Mouse (Mus musculus) lung, embryonic 14.5 days (tissue): ENCODE results near the gene Pdxk. TPM values are rescaled to one million over a fixed set of nuclear protein-coding genes. Genes with fewer than 3 reads are reported as not detected.
A peak's percentile ranks its signal among the peaks of the same experiment; 100 is the strongest.

ENCODE experiments used
- ATAC-seq: fragments of 200-750 bp; cut with Nextera tagmentation; 2 replicates; pipeline ENCODE4 v1.8.0; 2017; ENCODE audit warnings: mild to moderate bottlenecking, moderate TSS enrichment, moderate library complexity; ENCODE audit not compliant: insufficient read depth
- DNase-seq: peaks from one replicate; pipeline ENCODE4 v3.0.0-alpha.2; 2015
- H3K27ac ChIP-seq: fragments of 300-500 bp; sonication (generic); 2 replicates; pipeline ENCODE4 v1.5.1; 2014; ENCODE audit warnings: low read depth, mild to moderate bottlenecking, moderate library complexity
- H3K27me3 ChIP-seq: fragments of 300-500 bp; sonication (generic); 2 replicates; pipeline ENCODE4 v1.6.1; 2014; ENCODE audit warnings: low read length, control low read depth; ENCODE audit not compliant: insufficient read depth
- H3K36me3 ChIP-seq: fragments of 300-500 bp; sonication (generic); 2 replicates; pipeline ENCODE4 v1.6.1; 2014; ENCODE audit warnings: control low read depth; ENCODE audit not compliant: insufficient read depth
- H3K4me1 ChIP-seq: fragments of 300-500 bp; sonication (generic); 2 replicates; pipeline ENCODE4 v1.6.1; 2014; ENCODE audit warnings: antibody characterized with exemption, control low read depth; ENCODE audit not compliant: insufficient read depth
- H3K4me2 ChIP-seq: fragments of 300-500 bp; sonication (generic); 2 replicates; pipeline ENCODE4 v1.6.1; 2014; ENCODE audit warnings: mild to moderate bottlenecking
- H3K4me3 ChIP-seq: fragments of 300-500 bp; sonication (generic); 2 replicates; pipeline ENCODE4 v1.5.1; 2014; ENCODE audit warnings: low read depth, low read length
- H3K9ac ChIP-seq: fragments of 300-500 bp; sonication (generic); 2 replicates; pipeline ENCODE4 v1.6.1; 2014
- H3K9me3 ChIP-seq: fragments of 300-500 bp; sonication (generic); 2 replicates; pipeline ENCODE4 v1.6.1; 2016; ENCODE audit warnings: low read depth, low read length, control low read depth
- CTCF ChIP-seq: IDR thresholded peaks from 2 replicates; pipeline ENCODE4 v1.5.1; 2016; ENCODE audit warnings: antibody characterized with exemption, low read depth
- WGBS: fragments of 180-500 bp; shearing (Covaris S2); extraction: QIAGEN DNeasy Blood & Tissue Kit; methylation state at CpG from one replicate; pipeline ENCODE4 v1.1.7; 2014; 5-methylcytosine and 5-hydroxymethylcytosine counted together
- polyA plus RNA-seq: library from polyadenylated mRNA; unstranded; fragments of >200 nt; fragmentation: Nextera tagmentation; extraction: Ambion mirVana; gene quantifications from 2 replicates; pipeline ENCODE4 v1.2.1, GENCODE M21; 2014

Gene Pdxk
- polyA plus RNA-seq, 1 experiment from 2014 or later = 6.9 TPM

DNA sequence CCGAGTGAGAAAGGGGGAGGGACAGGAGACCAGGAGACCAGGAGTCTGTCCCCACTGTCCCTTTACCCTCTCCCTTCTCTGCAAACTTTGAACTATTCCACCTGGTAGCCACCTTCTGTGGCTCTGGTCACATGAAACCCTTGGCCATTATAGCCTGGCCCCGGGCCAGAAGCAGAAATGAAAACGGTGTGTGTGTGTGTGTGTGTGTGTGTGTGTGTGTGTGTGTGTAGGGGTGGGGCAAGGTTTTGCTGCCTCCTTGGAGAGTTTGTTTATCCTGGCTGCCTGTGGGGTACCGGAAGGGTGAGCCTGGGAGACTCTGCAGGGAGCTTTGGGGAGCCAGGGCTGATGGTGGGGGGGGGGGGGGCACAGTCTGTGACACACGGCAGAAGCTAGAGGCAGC is 4.3 kb downstream of the Pdxk start:
- Histone ChIP-seq H3K27me3 (no peaks in the 10 kb centered on the region), H3K9me3 (no peaks in the 10 kb centered on the region), H3K9ac (no peak overlapping the region), H3K4me2 (no peak overlapping the region), H3K4me1 (peaks cover 14% of the 10 kb centered on the region), H3K36me3 (no peaks in the 10 kb centered on the region), H3K4me3 (no peak overlapping the region), H3K27ac (no peak overlapping the region)
- ATAC-seq (no peak), DNase-seq (no peak)
- WGBS = 18% methylated on average over 5 of the region's 5 CpGs
- TF ChIP-seq CTCF = no peak

- Histone ChIP-seq H3K4me3 (no peak overlapping the region), H3K9ac (no peak overlapping the region), H3K36me3 (no peaks in the 10 kb centered on the region), H3K27ac (no peak overlapping the region), H3K4me2 (no peak overlapping the region), H3K4me1 (peaks cover 6% of the 10 kb centered on the region; the same call in 1 of the 2 replicates), H3K9me3 (no peaks in the 10 kb centered on the region), H3K27me3 (no peaks in the 10 kb centered on the region)
- TF ChIP-seq CTCF = no peak
- ATAC-seq = peak; percentile 42; the same call in 1 of the 2 replicates
- no peak for DNase-seq
- 53% methylated on average over 5 of the region's 5 CpGs for WGBS
These were observed 6.2 kb downstream of the Pdxk start for GRCm38 (mm10) chr10:78458348-78459111.

DNA sequence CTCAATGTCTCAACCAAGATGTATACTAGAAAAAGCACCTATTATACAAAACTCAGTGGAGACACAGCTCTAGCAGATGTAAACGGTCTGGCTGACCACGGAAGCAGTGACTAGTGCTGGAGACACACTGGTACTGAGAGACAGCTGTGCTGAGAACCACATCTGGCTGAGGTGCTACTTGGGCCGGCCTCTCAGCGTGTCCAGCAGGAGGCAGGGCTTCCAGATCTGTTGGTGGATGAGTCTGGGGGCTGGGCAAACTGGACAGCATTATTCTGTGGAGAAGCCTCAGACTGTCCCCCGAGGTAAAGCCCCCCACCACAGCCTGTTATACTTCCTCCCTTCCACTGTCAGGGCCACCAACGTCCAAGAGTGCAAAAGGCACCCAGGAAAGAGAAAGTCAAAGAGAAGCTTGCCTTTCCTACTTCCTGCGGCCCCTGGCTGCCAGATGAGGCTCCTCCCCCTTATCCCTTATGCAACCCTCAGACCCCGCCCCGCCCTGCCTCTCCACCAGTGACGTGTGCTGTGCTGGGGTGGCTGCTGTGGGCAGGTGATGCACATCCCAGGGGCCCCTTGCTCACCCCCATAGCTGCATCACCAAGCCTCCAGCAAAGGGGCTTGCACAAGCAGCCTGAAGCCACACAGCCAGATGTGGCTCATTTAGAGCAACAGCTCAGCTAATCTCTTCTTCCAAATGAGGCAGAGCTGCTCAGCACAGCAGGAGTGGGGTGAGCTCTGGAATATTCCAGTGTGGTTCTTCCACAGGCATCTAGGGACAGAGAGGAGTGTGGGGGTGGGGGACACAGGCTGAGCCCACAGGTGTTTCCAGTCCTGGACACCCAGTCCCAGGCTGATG is 7.1 kb downstream of the Pdxk start:
- no peaks in the 10 kb centered on the region for H3K27me3 ChIP-seq
- H3K9me3 ChIP-seq = no peaks in the 10 kb centered on the region
- no peak overlapping the region for H3K9ac ChIP-seq
- 20% methylated on average over 10 of the region's 10 CpGs for WGBS
- peak; percentile 74 for ATAC-seq
- peak; percentile 24; the same call in 1 of the 2 replicates for TF ChIP-seq CTCF
- 0 out of 2 replicates have a peak overlapping the region, but pooled peaks have one; percentile 42 for H3K27ac ChIP-seq
- peaks cover 6% of the 10 kb centered on the region; the same call in 1 of the 2 replicates for H3K4me1 ChIP-seq
- no peaks in the 10 kb centered on the region for H3K36me3 ChIP-seq
- peak overlapping the region; percentile 36; the same call in 1 of the 2 replicates for H3K4me2 ChIP-seq
- DNase-seq = peak; percentile 57
- no peak overlapping the region for H3K4me3 ChIP-seq

- H3K9me3 ChIP-seq = no peaks in the 10 kb centered on the region
- H3K27ac ChIP-seq = no peak overlapping the region
- peaks cover 6% of the 10 kb centered on the region; the same call in 1 of the 2 replicates for H3K4me1 ChIP-seq
- no peak overlapping the region for H3K4me2 ChIP-seq
- no peak overlapping the region for H3K9ac ChIP-seq
- no peak overlapping the region for H3K4me3 ChIP-seq
- no peak for TF ChIP-seq CTCF
- 65% methylated on average over 13 of the region's 13 CpGs for WGBS
- DNase-seq (no peak), ATAC-seq (no peak)
- no peaks in the 10 kb centered on the region for H3K36me3 ChIP-seq
- no peaks in the 10 kb centered on the region for H3K27me3 ChIP-seq
These were observed 8.1 kb downstream of the Pdxk start for GRCm38 (mm10) chr10:78456696-78457095.

DNA sequence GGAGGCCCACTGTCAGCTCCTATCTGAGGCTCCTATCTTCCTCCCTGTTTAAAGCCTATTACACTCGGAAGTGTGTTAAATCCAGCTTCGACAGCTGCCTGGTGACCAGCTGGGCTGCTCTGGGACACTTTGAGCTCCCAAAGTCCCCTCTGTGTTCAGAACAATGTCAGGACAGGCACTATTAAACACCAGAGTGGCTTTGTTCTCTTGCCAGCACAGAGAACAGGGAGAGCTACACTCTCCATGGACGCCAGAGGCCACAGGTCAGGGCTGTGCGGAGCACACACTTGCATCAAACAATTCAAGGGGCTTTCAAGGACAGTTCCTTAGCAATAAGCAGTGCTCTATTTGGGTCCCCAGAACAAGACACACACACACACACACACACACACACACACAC is 12.1 kb downstream of the Pdxk start:
- DNase-seq (no peak), ATAC-seq (no peak)

GRCm38 (mm10) chr10:78450761-78451160 is 14.0 kb downstream of the Pdxk start:
- no peak overlapping the region for H3K4me3 ChIP-seq
- H3K36me3 ChIP-seq = peaks cover 12% of the 10 kb centered on the region; the same call in 1 of the 2 replicates
- no peak for ATAC-seq
- H3K4me2 ChIP-seq = no peak overlapping the region
- H3K4me1 ChIP-seq = no peaks in the 10 kb centered on the region
- H3K9ac ChIP-seq = no peak overlapping the region
- no peak overlapping the region for H3K27ac ChIP-seq
- TF ChIP-seq CTCF = peak; percentile 11; the same call in 1 of the 2 replicates
- no peaks in the 10 kb centered on the region for H3K9me3 ChIP-seq
- WGBS = 87% methylated on average over 5 of the region's 5 CpGs
- H3K27me3 ChIP-seq = no peaks in the 10 kb centered on the region
- no peak for DNase-seq

More for the DNA sequence above, 12.1 kb downstream of the Pdxk start:
- no peak overlapping the region for H3K4me3 ChIP-seq
- no peak overlapping the region for H3K4me2 ChIP-seq
- H3K27ac ChIP-seq = no peak overlapping the region
- TF ChIP-seq CTCF = no peak
- H3K4me1 ChIP-seq = peaks cover 3% of the 10 kb centered on the region; the same call in 1 of the 2 replicates
- H3K9ac ChIP-seq = no peak overlapping the region
- no peaks in the 10 kb centered on the region for H3K27me3 ChIP-seq
- 48% methylated on average over 4 of the region's 4 CpGs for WGBS
- no peaks in the 10 kb centered on the region for H3K9me3 ChIP-seq
- H3K36me3 ChIP-seq = peaks cover 12% of the 10 kb centered on the region; the same call in 1 of the 2 replicates

GRCm38 (mm10) chr10:78447396-78447795 is 17.4 kb downstream of the Pdxk start:
- DNase-seq = no peak
- no peaks in the 10 kb centered on the region for H3K9me3 ChIP-seq
- no peak overlapping the region for H3K4me2 ChIP-seq
- H3K36me3 ChIP-seq = peaks cover 15% of the 10 kb centered on the region; the same call in 1 of the 2 replicates
- H3K4me3 ChIP-seq = no peak overlapping the region
- WGBS = 78% methylated on average over 3 of the region's 3 CpGs
- H3K27me3 ChIP-seq = no peaks in the 10 kb centered on the region
- no peak for TF ChIP-seq CTCF
- no peak for ATAC-seq
- H3K4me1 ChIP-seq = no peaks in the 10 kb centered on the region
- no peak overlapping the region for H3K27ac ChIP-seq
- H3K9ac ChIP-seq = no peak overlapping the region
